ENCODE assay signal across 8 mouse cellular contexts in the genomic region with DNA sequence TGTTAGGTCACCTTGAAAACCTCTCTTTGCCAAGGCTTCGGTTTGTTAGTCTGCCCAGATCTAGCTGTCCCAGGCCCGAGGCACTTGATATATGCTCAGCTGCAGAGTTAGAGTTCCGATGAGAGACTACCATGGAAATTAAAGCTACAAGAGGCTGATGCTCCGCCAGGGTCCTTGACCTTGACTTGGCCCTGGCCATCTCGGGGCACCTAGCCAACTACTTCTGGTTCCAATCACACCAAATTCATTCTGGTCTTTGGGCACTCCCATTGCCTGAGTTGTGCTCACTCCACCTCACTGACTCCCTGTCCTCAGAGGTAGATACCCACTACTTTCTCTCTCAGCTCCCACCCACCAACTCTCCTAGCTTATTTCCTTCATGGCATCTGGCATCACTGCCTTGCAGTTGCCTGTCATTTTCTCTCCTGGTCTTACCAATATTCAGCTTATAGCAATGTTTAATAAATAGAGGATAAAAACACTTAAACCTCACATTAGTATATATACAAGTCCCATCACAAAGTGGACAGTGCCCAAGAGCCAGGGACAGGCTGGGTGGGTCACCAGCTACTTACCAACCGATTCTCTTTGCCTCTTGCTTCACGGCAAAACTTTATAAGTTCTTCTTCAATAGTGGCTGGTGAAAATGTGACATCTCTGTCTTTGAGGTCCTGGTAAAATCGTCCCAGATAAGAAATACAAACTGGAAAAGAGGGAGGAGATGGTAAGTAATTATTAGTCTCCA. TPM values are rescaled to one million over a fixed set of nuclear protein-coding genes. Genes with fewer than 3 reads are reported as not detected.
DNase-seq lines count a peak whose midpoint lies in the region; ATAC-seq and TF ChIP-seq lines count a peak whose summit lies in the region.

No protein-coding gene starts in this region.

- no peak for TF ChIP-seq EP300 in heart, postnatal 0 days (IDR thresholded peaks at IDR 0.05; ENCODE audit: low read depth)
- TF ChIP-seq EP300 in stomach, postnatal 0 days (optimal IDR thresholded peaks at IDR 0.05) = no peak

- DNase-seq in gastrocnemius, adult 18-20 months (ENCODE audit: low spot score) = peak; percentile 8
- no peak for DNase-seq in gastrocnemius, postnatal 25 days
- peak; percentile 82 for DNase-seq in adrenal gland, postnatal 14 days
- no peak for DNase-seq in heart, postnatal 0 days (ENCODE audit: low spot score)
- DNase-seq in stomach, postnatal 0 days (ENCODE audit: low spot score) = no peak
- DNase-seq in layer of hippocampus, adult 9-11 months = no peak

- H3K27ac ChIP-seq in heart, postnatal 0 days (ENCODE audit: low read depth) = 0 out of 2 replicates have a peak overlapping the region, but pooled peaks have one; percentile 92
- H3K27ac ChIP-seq in limb, embryonic 13.5 days = no peak overlapping the region
- H3K27ac ChIP-seq in stomach, postnatal 0 days (replicated peaks) = no peak overlapping the region

- H3K4me2 ChIP-seq in heart, postnatal 0 days (ENCODE audit: low read depth, low read length) = peak overlapping the region; percentile 92
- peak overlapping the region; percentile 80 for H3K4me2 ChIP-seq in limb, embryonic 13.5 days (replicated peaks)
- peak overlapping the region; percentile 58 for H3K4me2 ChIP-seq in stomach, postnatal 0 days (replicated peaks; ENCODE audit: low read depth)

- peak overlapping the region; percentile 79 for H3K9ac ChIP-seq in heart, postnatal 0 days (replicated peaks; ENCODE audit: low read depth, low read length)
- H3K9ac ChIP-seq in limb, embryonic 13.5 days = peak overlapping the region; percentile 90
- H3K9ac ChIP-seq in stomach, postnatal 0 days (ENCODE audit: low read length) = peak overlapping the region; percentile 89

- TF ChIP-seq CTCF in heart, postnatal 0 days (IDR thresholded peaks at IDR 0.05; ENCODE audit: low read depth) = no peak
- no peak for TF ChIP-seq CTCF in stomach, postnatal 0 days (IDR thresholded peaks at IDR 0.05; ENCODE audit: low read depth)

- H3K36me3 ChIP-seq in heart, postnatal 0 days (replicated peaks; ENCODE audit: control insufficient read depth, insufficient read depth, low read length) = peaks cover 22% of the 10 kb centered on the region
- peaks cover 30% of the 10 kb centered on the region for H3K36me3 ChIP-seq in limb, embryonic 13.5 days
- H3K36me3 ChIP-seq in stomach, postnatal 0 days (ENCODE audit: control insufficient read depth, insufficient read depth, low read length) = 0 out of 2 replicates have a peak, but pooled peaks cover 3% of the 10 kb centered on the region

- H3K9me3 ChIP-seq in heart, postnatal 0 days (replicated peaks; ENCODE audit: control insufficient read depth, low read length) = no peaks in the 10 kb centered on the region
- no peaks in the 10 kb centered on the region for H3K9me3 ChIP-seq in limb, embryonic 13.5 days
- no peaks in the 10 kb centered on the region for H3K9me3 ChIP-seq in stomach, postnatal 0 days (ENCODE audit: control insufficient read depth, low read length)

- H3K4me3 ChIP-seq in heart, postnatal 0 days (ENCODE audit: low read depth, low read length) = peak overlapping the region; percentile 91
- peak overlapping the region; percentile 82 for H3K4me3 ChIP-seq in limb, embryonic 13.5 days
- peak overlapping the region; percentile 80 for H3K4me3 ChIP-seq in stomach, postnatal 0 days (ENCODE audit: low read depth, low read length)

- ATAC-seq in heart, postnatal 0 days (ENCODE audit: insufficient read depth, low read depth) = no peak
- ATAC-seq in limb, embryonic 13.5 days (ENCODE audit: low FRiP score, low read depth) = no peak
- no peak for ATAC-seq in stomach, postnatal 0 days (ENCODE audit: low FRiP score, low TSS enrichment)
- no peak for ATAC-seq in CD4-positive, CD25-positive, alpha-beta regulatory T cell, adult 4 months

- peaks cover 19% of the 10 kb centered on the region for H3K4me1 ChIP-seq in heart, postnatal 0 days (ENCODE audit: control insufficient read depth, insufficient read depth)
- peaks cover 46% of the 10 kb centered on the region for H3K4me1 ChIP-seq in limb, embryonic 13.5 days
- H3K4me1 ChIP-seq in stomach, postnatal 0 days (replicated peaks; ENCODE audit: control insufficient read depth, insufficient read depth) = no peaks in the 10 kb centered on the region

- 36% methylated on average over 8 of the region's 8 CpGs for WGBS in heart, postnatal 0 days
- WGBS in limb, embryonic 13.5 days = 60% methylated on average over 8 of the region's 8 CpGs
- 55% methylated on average over 8 of the region's 8 CpGs for WGBS in stomach, postnatal 0 days

- H3K27me3 ChIP-seq in heart, postnatal 0 days (ENCODE audit: control insufficient read depth, insufficient read depth, low read length) = no peaks in the 10 kb centered on the region
- no peaks in the 10 kb centered on the region for H3K27me3 ChIP-seq in limb, embryonic 13.5 days
- H3K27me3 ChIP-seq in stomach, postnatal 0 days (ENCODE audit: control insufficient read depth, insufficient read depth, low read length) = no peaks in the 10 kb centered on the region

RNA-seq across cellular contexts. Expression of gene Manf, which starts 1.1 kb away (rescaled TPM):
- total RNA-seq in gastrocnemius, adult 18-20 months (2021) = 10 to 100 TPM; 33.0 to 42.8 TPM
- 10 to 100 TPM; 54.3 to 55.0 TPM for total RNA-seq in gastrocnemius, postnatal 25 days (2021)
- 207 and 234 TPM in 2 replicates for total RNA-seq in adrenal gland, postnatal 14 days (2021)
- total RNA-seq in heart, postnatal 0 days (2014; rRNA removed; ENCODE audit: low replicate concordance) = 50.8 and 55.2 TPM in 2 replicates
- 88.0 and 137 TPM in 2 replicates for polyA plus RNA-seq in heart, postnatal 0 days (2015; fragmentation: Nextera tagmentation; extraction: Ambion mirVana)
- 254 and 278 TPM in 2 replicates for polyA plus RNA-seq in limb, embryonic 13.5 days (2015; fragmentation: Nextera tagmentation; extraction: Ambion mirVana)
- polyA plus RNA-seq in stomach, postnatal 0 days (2015; fragmentation: Nextera tagmentation; extraction: Ambion mirVana) = 370 and 385 TPM in 2 replicates
- polyA plus RNA-seq in CD4-positive, CD25-positive, alpha-beta regulatory T cell, adult 4 months (2017; shearing (Covaris generic)) = 100 to 1,000 TPM; 124 to 139 TPM

RNA-seq across cellular contexts. Expression of gene Rbm15b, which starts 3.4 kb away (rescaled TPM):
- total RNA-seq in gastrocnemius, adult 18-20 months (2021) = 1 to 10 TPM; 4.3 to 5.2 TPM
- 1 to 10 TPM; 6.2 to 6.3 TPM for total RNA-seq in gastrocnemius, postnatal 25 days (2021)
- total RNA-seq in adrenal gland, postnatal 14 days (2021) = 27.5 and 29.8 TPM in 2 replicates
- 14.5 and 23.8 TPM in 2 replicates for total RNA-seq in heart, postnatal 0 days (2014; rRNA removed; ENCODE audit: low replicate concordance)
- 2.2 TPM in 2 replicates for polyA plus RNA-seq in heart, postnatal 0 days (2015; fragmentation: Nextera tagmentation; extraction: Ambion mirVana)
- polyA plus RNA-seq in limb, embryonic 13.5 days (2015; fragmentation: Nextera tagmentation; extraction: Ambion mirVana) = 9.8 and 10.6 TPM in 2 replicates
- polyA plus RNA-seq in stomach, postnatal 0 days (2015; fragmentation: Nextera tagmentation; extraction: Ambion mirVana) = 3.8 and 4.7 TPM in 2 replicates
- polyA plus RNA-seq in CD4-positive, CD25-positive, alpha-beta regulatory T cell, adult 4 months (2017; shearing (Covaris generic)) = 1 to 10 TPM; 3.7 to 4.4 TPM

Comparison
In these comparisons a context has a peak if more than half of its experiments do, and no peak if none do; other contexts are left out.
1. DNase-seq: peak in gastrocnemius, adult 18-20 months (single experiment) and adrenal gland, postnatal 14 days (single experiment); none in gastrocnemius, postnatal 25 days (single experiment), heart, postnatal 0 days (single experiment), stomach, postnatal 0 days (single experiment) and layer of hippocampus, adult 9-11 months (single experiment).
2. Peak in every context shown above with its lines, with median percentiles within 50 percentile points of each other: H3K4me2 ChIP-seq, H3K4me3 ChIP-seq and H3K9ac ChIP-seq.